Mouse (Mus musculus): ENCODE data around the gene Pcdh7. TPM values are rescaled to one million over a fixed set of nuclear protein-coding genes. Genes with fewer than 3 reads are reported as not detected.

The Pcdh7 gene
- polyA plus RNA-seq, 1 experiment = 24.7 TPM

GRCm38 (mm10) chr5:57943176-57943575 is 225.4 kb downstream of the Pcdh7 start:
- no peaks in the 10 kb centered on the region for H3K79me2 ChIP-seq (ENCODE audit: control insufficient read depth, insufficient read depth)
- no peaks in the 10 kb centered on the region for H3K36me3 ChIP-seq (ENCODE audit: control insufficient read depth, insufficient read depth)
- H3K79me3 ChIP-seq (ENCODE audit: low read depth) = no peaks in the 10 kb centered on the region
- TF ChIP-seq CTCF (IDR thresholded peaks at IDR 0.05; ENCODE audit: control insufficient read depth, insufficient read depth, insufficient read length) (no peak), USF1 (IDR thresholded peaks at IDR 0.05; ENCODE audit: low read depth) (no peak), MYOD1 (IDR thresholded peaks at IDR 0.05; ENCODE audit: control insufficient read depth, insufficient read length, low read depth) (no peak), MYOG (IDR thresholded peaks at IDR 0.05; ENCODE audit: control insufficient read depth, extremely low read depth, insufficient read length) (no peak), FOSL1 (IDR thresholded peaks at IDR 0.05; ENCODE audit: insufficient read depth, low read length, poor library complexity, severe bottlenecking) (no peak), CEBPB (IDR thresholded peaks at IDR 0.05; ENCODE audit: low read depth) (no peak), MAX (IDR thresholded peaks at IDR 0.05) (no peak)
- H3K27me3 ChIP-seq (ENCODE audit: control insufficient read depth, insufficient read depth, insufficient read length) = no peaks in the 10 kb centered on the region
- H3ac ChIP-seq (ENCODE audit: control insufficient read depth, insufficient read length, low read depth) = no peak overlapping the region
- H3K4me3 ChIP-seq (ENCODE audit: insufficient read depth, poor library complexity, severe bottlenecking) = no peak overlapping the region

GRCm38 (mm10) chr5:57943611-57944010 is 225.8 kb downstream of the Pcdh7 start:
- no peak for TF ChIP-seq MYOG (IDR thresholded peaks at IDR 0.05; ENCODE audit: control insufficient read depth, extremely low read depth, insufficient read length)
- no peak for TF ChIP-seq CEBPB (IDR thresholded peaks at IDR 0.05; ENCODE audit: low read depth)
- no peak for TF ChIP-seq CTCF (IDR thresholded peaks at IDR 0.05; ENCODE audit: control insufficient read depth, insufficient read depth, insufficient read length)
- TF ChIP-seq FOSL1 (IDR thresholded peaks at IDR 0.05; ENCODE audit: insufficient read depth, low read length, poor library complexity, severe bottlenecking) = no peak
- no peak for TF ChIP-seq MAX (IDR thresholded peaks at IDR 0.05)
- TF ChIP-seq USF1 (IDR thresholded peaks at IDR 0.05; ENCODE audit: low read depth) = no peak
- H3ac ChIP-seq (ENCODE audit: control insufficient read depth, insufficient read length, low read depth) = no peak overlapping the region
- no peaks in the 10 kb centered on the region for H3K36me3 ChIP-seq (ENCODE audit: control insufficient read depth, insufficient read depth)
- H3K27me3 ChIP-seq (ENCODE audit: control insufficient read depth, insufficient read depth, insufficient read length) = no peaks in the 10 kb centered on the region
- no peaks in the 10 kb centered on the region for H3K79me3 ChIP-seq (ENCODE audit: low read depth)
- H3K4me3 ChIP-seq (ENCODE audit: insufficient read depth, poor library complexity, severe bottlenecking) = no peak overlapping the region
- no peaks in the 10 kb centered on the region for H3K79me2 ChIP-seq (ENCODE audit: control insufficient read depth, insufficient read depth)

GRCm38 (mm10) chr5:57945419-57945818 is 227.7 kb downstream of the Pcdh7 start:
- Histone ChIP-seq H3K4me3 (ENCODE audit: insufficient read depth, poor library complexity, severe bottlenecking) (no peak overlapping the region), H3K36me3 (ENCODE audit: control insufficient read depth, insufficient read depth) (no peaks in the 10 kb centered on the region), H3K27me3 (ENCODE audit: control insufficient read depth, insufficient read depth, insufficient read length) (no peaks in the 10 kb centered on the region), H3K79me2 (ENCODE audit: control insufficient read depth, insufficient read depth) (no peaks in the 10 kb centered on the region), H3ac (ENCODE audit: control insufficient read depth, insufficient read length, low read depth) (no peak overlapping the region), H3K79me3 (ENCODE audit: low read depth) (no peaks in the 10 kb centered on the region)
- TF ChIP-seq MYOD1 (IDR thresholded peaks at IDR 0.05; ENCODE audit: control insufficient read depth, insufficient read length, low read depth) (no peak), CTCF (IDR thresholded peaks at IDR 0.05; ENCODE audit: control insufficient read depth, insufficient read depth, insufficient read length) (no peak), CEBPB (IDR thresholded peaks at IDR 0.05; ENCODE audit: low read depth) (no peak), FOSL1 (IDR thresholded peaks at IDR 0.05; ENCODE audit: insufficient read depth, low read length, poor library complexity, severe bottlenecking) (no peak), MYOG (IDR thresholded peaks at IDR 0.05; ENCODE audit: control insufficient read depth, extremely low read depth, insufficient read length) (no peak), MAX (IDR thresholded peaks at IDR 0.05) (no peak), USF1 (IDR thresholded peaks at IDR 0.05; ENCODE audit: low read depth) (no peak)

- Histone ChIP-seq H3K4me3 (ENCODE audit: insufficient read depth, poor library complexity, severe bottlenecking) (no peak overlapping the region), H3K36me3 (ENCODE audit: control insufficient read depth, insufficient read depth) (no peaks in the 10 kb centered on the region), H3K27me3 (ENCODE audit: control insufficient read depth, insufficient read depth, insufficient read length) (no peaks in the 10 kb centered on the region), H3K79me2 (ENCODE audit: control insufficient read depth, insufficient read depth) (no peaks in the 10 kb centered on the region), H3K79me3 (ENCODE audit: low read depth) (no peaks in the 10 kb centered on the region), H3ac (ENCODE audit: control insufficient read depth, insufficient read length, low read depth) (no peak overlapping the region)
- TF ChIP-seq CTCF (IDR thresholded peaks at IDR 0.05; ENCODE audit: control insufficient read depth, insufficient read depth, insufficient read length) = no peak
- no peak for TF ChIP-seq CEBPB (IDR thresholded peaks at IDR 0.05; ENCODE audit: low read depth)
- no peak for TF ChIP-seq MYOG (IDR thresholded peaks at IDR 0.05; ENCODE audit: control insufficient read depth, extremely low read depth, insufficient read length)
- TF ChIP-seq MYOD1 (IDR thresholded peaks at IDR 0.05; ENCODE audit: control insufficient read depth, insufficient read length, low read depth) = no peak
- TF ChIP-seq MAX (IDR thresholded peaks at IDR 0.05) = no peak
- TF ChIP-seq USF1 (IDR thresholded peaks at IDR 0.05; ENCODE audit: low read depth) = no peak
- no peak for TF ChIP-seq FOSL1 (IDR thresholded peaks at IDR 0.05; ENCODE audit: insufficient read depth, low read length, poor library complexity, severe bottlenecking)
These were observed 241.6 kb downstream of the Pcdh7 start for GRCm38 (mm10) chr5:57959317-57959716.

- Histone ChIP-seq H3K79me2 (ENCODE audit: control insufficient read depth, insufficient read depth) (no peaks in the 10 kb centered on the region), H3ac (ENCODE audit: control insufficient read depth, insufficient read length, low read depth) (no peak overlapping the region), H3K27me3 (ENCODE audit: control insufficient read depth, insufficient read depth, insufficient read length) (no peaks in the 10 kb centered on the region), H3K36me3 (ENCODE audit: control insufficient read depth, insufficient read depth) (no peaks in the 10 kb centered on the region), H3K79me3 (ENCODE audit: low read depth) (no peaks in the 10 kb centered on the region), H3K4me3 (ENCODE audit: insufficient read depth, poor library complexity, severe bottlenecking) (no peak overlapping the region)
- TF ChIP-seq CEBPB (IDR thresholded peaks at IDR 0.05; ENCODE audit: low read depth) (no peak), MYOG (IDR thresholded peaks at IDR 0.05; ENCODE audit: control insufficient read depth, extremely low read depth, insufficient read length) (no peak), MAX (IDR thresholded peaks at IDR 0.05) (no peak), CTCF (IDR thresholded peaks at IDR 0.05; ENCODE audit: control insufficient read depth, insufficient read depth, insufficient read length) (no peak), FOSL1 (IDR thresholded peaks at IDR 0.05; ENCODE audit: insufficient read depth, low read length, poor library complexity, severe bottlenecking) (no peak), USF1 (IDR thresholded peaks at IDR 0.05; ENCODE audit: low read depth) (no peak), MYOD1 (IDR thresholded peaks at IDR 0.05; ENCODE audit: control insufficient read depth, insufficient read length, low read depth) (no peak)
These were observed 246.0 kb downstream of the Pcdh7 start for GRCm38 (mm10) chr5:57963792-57964191.

GRCm38 (mm10) chr5:57964201-57964600 is 246.4 kb downstream of the Pcdh7 start:
- H3K79me2 ChIP-seq (ENCODE audit: control insufficient read depth, insufficient read depth) = no peaks in the 10 kb centered on the region
- TF ChIP-seq MAX (IDR thresholded peaks at IDR 0.05) = no peak
- no peak for TF ChIP-seq CTCF (IDR thresholded peaks at IDR 0.05; ENCODE audit: control insufficient read depth, insufficient read depth, insufficient read length)
- TF ChIP-seq MYOG (IDR thresholded peaks at IDR 0.05; ENCODE audit: control insufficient read depth, extremely low read depth, insufficient read length) = no peak
- TF ChIP-seq FOSL1 (IDR thresholded peaks at IDR 0.05; ENCODE audit: insufficient read depth, low read length, poor library complexity, severe bottlenecking) = no peak
- no peak for TF ChIP-seq MYOD1 (IDR thresholded peaks at IDR 0.05; ENCODE audit: control insufficient read depth, insufficient read length, low read depth)
- no peak for TF ChIP-seq USF1 (IDR thresholded peaks at IDR 0.05; ENCODE audit: low read depth)
- TF ChIP-seq CEBPB (IDR thresholded peaks at IDR 0.05; ENCODE audit: low read depth) = no peak
- H3K4me3 ChIP-seq (ENCODE audit: insufficient read depth, poor library complexity, severe bottlenecking) = no peak overlapping the region
- H3K79me3 ChIP-seq (ENCODE audit: low read depth) = no peaks in the 10 kb centered on the region
- no peaks in the 10 kb centered on the region for H3K36me3 ChIP-seq (ENCODE audit: control insufficient read depth, insufficient read depth)
- H3ac ChIP-seq (ENCODE audit: control insufficient read depth, insufficient read length, low read depth) = no peak overlapping the region
- no peaks in the 10 kb centered on the region for H3K27me3 ChIP-seq (ENCODE audit: control insufficient read depth, insufficient read depth, insufficient read length)

All from C2C12 (cell line).